Mouse (Mus musculus) megakaryocyte, embryonic 14.5 days (primary cell): ENCODE results near the gene Camk2b. TPM values are rescaled to one million over a fixed set of nuclear protein-coding genes. Genes with fewer than 3 reads are reported as not detected.
A peak's percentile ranks its signal among the peaks of the same experiment; 100 is the strongest.

ENCODE experiments used
- H3K27me3 ChIP-seq: replicated peaks from 2 replicates; pipeline ENCODE3; 2012; ENCODE audit warnings: inconsistent platforms
- H3K36me3 ChIP-seq: replicated peaks from 2 replicates; pipeline ENCODE3; 2012; ENCODE audit warnings: low read length, inconsistent platforms, mixed read lengths
- H3K4me1 ChIP-seq: 2 replicates; pipeline ENCODE4 v1.6.1; 2012; ENCODE audit warnings: inconsistent platforms
- H3K4me3 ChIP-seq: replicated peaks from 2 replicates; pipeline ENCODE3; 2012; ENCODE audit warnings: moderate library complexity, mild to moderate bottlenecking, inconsistent platforms
- H3K9me3 ChIP-seq: 2 replicates; pipeline ENCODE4 v1.6.1; 2012; ENCODE audit warnings: inconsistent platforms
- FLI1 ChIP-seq: IDR thresholded peaks from 2 replicates; pipeline ENCODE4 v1.6.1; 2012; ENCODE audit warnings: low read length, inconsistent platforms, mixed read lengths
- GATA1 ChIP-seq: IDR thresholded peaks from 3 replicates; pipeline ENCODE4 v1.6.1; 2012; ENCODE audit warnings: mixed read lengths, low read length, inconsistent platforms, borderline replicate concordance
- polyA plus RNA-seq: library from polyadenylated mRNA; stranded (reverse); fragments of >175 nt; gene quantifications from 2 replicates; pipeline ENCODE4 v1.2.3, GENCODE M21; 2012; ENCODE audit warnings: low replicate concordance; ENCODE audit not compliant: insufficient read depth

The Camk2b gene
- polyA plus RNA-seq, 1 experiment, result 0.11 TPM

- Histone ChIP-seq H3K4me3 (no peak overlapping the region), H3K27me3 (peaks cover 91% of the 10 kb centered on the region), H3K36me3 (no peaks in the 10 kb centered on the region), H3K9me3 (0 out of 2 replicates have a peak, but pooled peaks cover 3% of the 10 kb centered on the region), H3K4me1 (peaks cover 42% of the 10 kb centered on the region)
- no peak for TF ChIP-seq GATA1
Measured at GRCm38 (mm10) chr11:6068181-6068957, 2.2 kb upstream of the Camk2b start.

GRCm38 (mm10) chr11:6067160-6067559 is 998 bp upstream of the Camk2b start:
- no peak for TF ChIP-seq FLI1
- TF ChIP-seq GATA1, result no peak
- Histone ChIP-seq H3K4me1 (peaks cover 42% of the 10 kb centered on the region), H3K9me3 (0 out of 2 replicates have a peak, but pooled peaks cover 3% of the 10 kb centered on the region), H3K27me3 (peaks cover 97% of the 10 kb centered on the region), H3K4me3 (no peak overlapping the region), H3K36me3 (no peaks in the 10 kb centered on the region)

- Histone ChIP-seq H3K36me3 (no peaks in the 10 kb centered on the region), H3K9me3 (no peaks in the 10 kb centered on the region), H3K27me3 (peaks cover 97% of the 10 kb centered on the region), H3K4me3 (peak overlapping the region; percentile 85), H3K4me1 (peaks cover 31% of the 10 kb centered on the region)
- TF ChIP-seq GATA1 (no peak), FLI1 (no peak)
Measured at GRCm38 (mm10) chr11:6065551-6066121, 526 bp downstream of the Camk2b start.

- Histone ChIP-seq H3K4me3 (peak overlapping the region; percentile 85), H3K9me3 (no peaks in the 10 kb centered on the region), H3K36me3 (no peaks in the 10 kb centered on the region), H3K4me1 (peaks cover 26% of the 10 kb centered on the region), H3K27me3 (peaks cover 98% of the 10 kb centered on the region)
- TF ChIP-seq FLI1 (no peak), GATA1 (no peak)
Measured at GRCm38 (mm10) chr11:6065046-6065521, 1.1 kb downstream of the Camk2b start.

GRCm38 (mm10) chr11:6064215-6065045 is 1.7 kb downstream of the Camk2b start:
- Histone ChIP-seq H3K27me3 (peaks cover 95% of the 10 kb centered on the region), H3K4me1 (peaks cover 24% of the 10 kb centered on the region), H3K4me3 (peak overlapping the region; percentile 85)

GRCm38 (mm10) chr11:6063501-6064214 is 2.5 kb downstream of the Camk2b start:
- no peak for TF ChIP-seq FLI1
- no peak for TF ChIP-seq GATA1
- no peaks in the 10 kb centered on the region for H3K9me3 ChIP-seq
- H3K27me3 ChIP-seq, result peaks cover 95% of the 10 kb centered on the region
- no peak overlapping the region for H3K4me3 ChIP-seq
- peaks cover 24% of the 10 kb centered on the region for H3K4me1 ChIP-seq
- no peaks in the 10 kb centered on the region for H3K36me3 ChIP-seq

More at GRCm38 (mm10) chr11:6064215-6065045, 1.7 kb downstream of the Camk2b start:
- Histone ChIP-seq H3K9me3 (no peaks in the 10 kb centered on the region), H3K36me3 (no peaks in the 10 kb centered on the region)
- TF ChIP-seq FLI1 (no peak), GATA1 (no peak)

GRCm38 (mm10) chr11:6063065-6063464 is 3.1 kb downstream of the Camk2b start:
- no peak overlapping the region for H3K4me3 ChIP-seq
- H3K36me3 ChIP-seq, result no peaks in the 10 kb centered on the region
- TF ChIP-seq FLI1, result no peak
- TF ChIP-seq GATA1, result no peak
- H3K27me3 ChIP-seq, result peaks cover 91% of the 10 kb centered on the region
- peaks cover 24% of the 10 kb centered on the region for H3K4me1 ChIP-seq
- no peaks in the 10 kb centered on the region for H3K9me3 ChIP-seq

- Histone ChIP-seq H3K36me3 (no peaks in the 10 kb centered on the region), H3K4me3 (no peak overlapping the region), H3K27me3 (peaks cover 86% of the 10 kb centered on the region), H3K4me1 (peaks cover 24% of the 10 kb centered on the region), H3K9me3 (no peaks in the 10 kb centered on the region)
- TF ChIP-seq GATA1 (no peak), FLI1 (no peak)
Measured at GRCm38 (mm10) chr11:6062329-6062728, 3.8 kb downstream of the Camk2b start.

GRCm38 (mm10) chr11:6061891-6062290 is 4.3 kb downstream of the Camk2b start:
- Histone ChIP-seq H3K9me3 (no peaks in the 10 kb centered on the region), H3K4me1 (peaks cover 20% of the 10 kb centered on the region), H3K36me3 (no peaks in the 10 kb centered on the region), H3K27me3 (peaks cover 83% of the 10 kb centered on the region), H3K4me3 (no peak overlapping the region)
- TF ChIP-seq GATA1 (no peak), FLI1 (no peak)
